Mouse (Mus musculus) forebrain, embryonic 13.5 days (tissue): ENCODE results near the gene 1110002E22Rik. TPM values are rescaled to one million over a fixed set of nuclear protein-coding genes. Genes with fewer than 3 reads are reported as not detected.

Source experiments
- ATAC-seq: fragments of 200-750 bp; cut with Nextera tagmentation; 2 replicates; pipeline ENCODE4 v1.8.0; 2017
- H3K27ac ChIP-seq: fragments of 300-500 bp; sonication (generic); 2 replicates; pipeline ENCODE4 v1.5.1; 2015; ENCODE audit warnings: inconsistent platforms, mild to moderate bottlenecking, moderate library complexity
- H3K27me3 ChIP-seq: fragments of 300-500 bp; sonication (generic); 2 replicates; pipeline ENCODE4 v1.6.1; 2015; ENCODE audit warnings: mild to moderate bottlenecking, inconsistent platforms
- H3K36me3 ChIP-seq: fragments of 300-500 bp; sonication (generic); 2 replicates; pipeline ENCODE4 v1.6.1; 2015; ENCODE audit warnings: mild to moderate bottlenecking, inconsistent platforms; ENCODE audit not compliant: poor library complexity, severe bottlenecking
- H3K4me1 ChIP-seq: fragments of 300-500 bp; sonication (generic); 2 replicates; pipeline ENCODE4 v1.6.1; 2015; ENCODE audit warnings: inconsistent platforms
- H3K4me2 ChIP-seq: fragments of 300-500 bp; sonication (generic); 2 replicates; pipeline ENCODE4 v1.6.1; 2015; ENCODE audit warnings: inconsistent platforms, mild to moderate bottlenecking, moderate library complexity
- H3K4me3 ChIP-seq: fragments of 300-500 bp; sonication (generic); 2 replicates; pipeline ENCODE4 v1.5.1; 2015; ENCODE audit warnings: mild to moderate bottlenecking, inconsistent platforms
- H3K9ac ChIP-seq: fragments of 300-500 bp; sonication (generic); 2 replicates; pipeline ENCODE4 v1.6.1; 2015; ENCODE audit warnings: mild to moderate bottlenecking, inconsistent platforms
- H3K9me3 ChIP-seq: fragments of 300-500 bp; sonication (generic); replicated peaks from 2 replicates; pipeline ENCODE4 v1.6.1; 2016; ENCODE audit warnings: inconsistent platforms
- WGBS: fragments of 180-500 bp; shearing (Covaris S2); methylation state at CpG from one replicate; pipeline ENCODE4 v1.1.7; 2015; 5-methylcytosine and 5-hydroxymethylcytosine counted together
- polyA plus RNA-seq: library from polyadenylated mRNA; unstranded; fragments of >200 nt; fragmentation: Nextera tagmentation; extraction: Ambion mirVana; gene quantifications from 2 replicates; pipeline ENCODE4 v1.2.1, GENCODE M21; 2015

1110002E22Rik gene
- polyA plus RNA-seq, 1 experiment from 2014 or later = 0.08 TPM

- ATAC-seq = peak; percentile 68
- WGBS = 69% methylated on average over 20 of the region's 20 CpGs
- H3K36me3 ChIP-seq = no peaks in the 10 kb centered on the region
- H3K27ac ChIP-seq = no peak overlapping the region
- peaks cover 21% of the 10 kb centered on the region for H3K4me1 ChIP-seq
- no peak overlapping the region for H3K4me3 ChIP-seq
- no peaks in the 10 kb centered on the region for H3K27me3 ChIP-seq
- no peaks in the 10 kb centered on the region for H3K9me3 ChIP-seq
- H3K4me2 ChIP-seq = no peak overlapping the region
- H3K9ac ChIP-seq = no peak overlapping the region
These were observed 1.6 kb downstream of the 1110002E22Rik start for GRCm38 (mm10) chr3:138066348-138066856.

- no peaks in the 10 kb centered on the region for H3K36me3 ChIP-seq
- H3K4me3 ChIP-seq = no peak within 1 kb of the TSS
- no peak within 1 kb of the TSS for H3K27ac ChIP-seq
- no peak for ATAC-seq
- H3K4me1 ChIP-seq = peaks cover 21% of the 10 kb centered on the region
- H3K9me3 ChIP-seq = no peaks in the 10 kb centered on the region
- H3K9ac ChIP-seq = no peak within 1 kb of the TSS
- 93% methylated on average over 12 of the region's 12 CpGs for WGBS
- H3K4me2 ChIP-seq = no peak within 1 kb of the TSS
- no peaks in the 10 kb centered on the region for H3K27me3 ChIP-seq
These were observed 2.4 kb downstream of the 1110002E22Rik start, which contains the start of gene Gm5105 for GRCm38 (mm10) chr3:138067288-138067687. Gm5105 (minus strand) TSS chr3:138067388.

- Histone ChIP-seq H3K27ac (no peak overlapping the region), H3K4me3 (no peak overlapping the region), H3K9ac (no peak overlapping the region), H3K9me3 (no peaks in the 10 kb centered on the region), H3K36me3 (no peaks in the 10 kb centered on the region), H3K4me2 (no peak overlapping the region), H3K4me1 (peaks cover 21% of the 10 kb centered on the region), H3K27me3 (no peaks in the 10 kb centered on the region)
- no peak for ATAC-seq
- 96% methylated on average over 12 of the region's 12 CpGs for whole genome bisulfite sequencing
These were observed 3.3 kb downstream of the 1110002E22Rik start for GRCm38 (mm10) chr3:138068103-138068502.

- Histone ChIP-seq H3K4me3 (no peak overlapping the region), H3K4me2 (no peak overlapping the region), H3K9ac (no peak overlapping the region), H3K4me1 (peaks cover 12% of the 10 kb centered on the region), H3K27ac (no peak overlapping the region), H3K36me3 (no peaks in the 10 kb centered on the region), H3K27me3 (no peaks in the 10 kb centered on the region), H3K9me3 (no peaks in the 10 kb centered on the region)
- 79% methylated on average over 18 of the region's 18 CpGs for WGBS
- ATAC-seq = no peak
These were observed 5.1 kb downstream of the 1110002E22Rik start for GRCm38 (mm10) chr3:138069756-138070511.

- ATAC-seq = no peak
- H3K9ac ChIP-seq = no peak overlapping the region
- peaks cover 12% of the 10 kb centered on the region for H3K4me1 ChIP-seq
- H3K9me3 ChIP-seq = no peaks in the 10 kb centered on the region
- WGBS = 0% methylated on average over 1 of the region's 1 CpGs
- no peaks in the 10 kb centered on the region for H3K27me3 ChIP-seq
- no peak overlapping the region for H3K27ac ChIP-seq
- H3K4me3 ChIP-seq = no peak overlapping the region
- no peak overlapping the region for H3K4me2 ChIP-seq
- no peaks in the 10 kb centered on the region for H3K36me3 ChIP-seq
These were observed 6.2 kb downstream of the 1110002E22Rik start for GRCm38 (mm10) chr3:138071004-138071403.

GRCm38 (mm10) chr3:138071476-138072073, 6.7 kb downstream of the 1110002E22Rik start:
- 84% methylated on average over 10 of the region's 10 CpGs for WGBS
- no peak overlapping the region for H3K27ac ChIP-seq

GRCm38 (mm10) chr3:138074214-138074613, 9.4 kb downstream of the 1110002E22Rik start:
- H3K4me3 ChIP-seq = no peak overlapping the region
- no peak for ATAC-seq
- peaks cover 13% of the 10 kb centered on the region for H3K4me1 ChIP-seq
- no peak overlapping the region for H3K4me2 ChIP-seq
- WGBS = 100% methylated on average over 1 of the region's 1 CpGs
- H3K9me3 ChIP-seq = no peaks in the 10 kb centered on the region
- H3K27ac ChIP-seq = no peak overlapping the region
- no peaks in the 10 kb centered on the region for H3K36me3 ChIP-seq
- no peaks in the 10 kb centered on the region for H3K27me3 ChIP-seq
- H3K9ac ChIP-seq = no peak overlapping the region

More at GRCm38 (mm10) chr3:138071476-138072073, 6.7 kb downstream of the 1110002E22Rik start:
- no peak overlapping the region for H3K4me2 ChIP-seq
- no peaks in the 10 kb centered on the region for H3K27me3 ChIP-seq
- no peak for ATAC-seq
- H3K36me3 ChIP-seq = no peaks in the 10 kb centered on the region
- H3K4me1 ChIP-seq = peaks cover 6% of the 10 kb centered on the region
- no peak overlapping the region for H3K9ac ChIP-seq
- H3K9me3 ChIP-seq = no peaks in the 10 kb centered on the region
- H3K4me3 ChIP-seq = no peak overlapping the region

- peaks cover 13% of the 10 kb centered on the region for H3K4me1 ChIP-seq
- no peak overlapping the region for H3K9ac ChIP-seq
- no peak overlapping the region for H3K27ac ChIP-seq
- H3K9me3 ChIP-seq = no peaks in the 10 kb centered on the region
- WGBS = 61% methylated on average over 8 of the region's 8 CpGs
- H3K4me3 ChIP-seq = no peak overlapping the region
- no peak overlapping the region for H3K4me2 ChIP-seq
- H3K36me3 ChIP-seq = no peaks in the 10 kb centered on the region
- H3K27me3 ChIP-seq = no peaks in the 10 kb centered on the region
- ATAC-seq = no peak
These were observed 10.4 kb downstream of the 1110002E22Rik start for GRCm38 (mm10) chr3:138075209-138075608.

GRCm38 (mm10) chr3:138077476-138078340, 12.9 kb downstream of the 1110002E22Rik start:
- ATAC-seq = peak; percentile 79
- H3K4me1 ChIP-seq = peaks cover 13% of the 10 kb centered on the region
- no peaks in the 10 kb centered on the region for H3K36me3 ChIP-seq
- WGBS = 52% methylated on average over 11 of the region's 11 CpGs
- H3K27me3 ChIP-seq = no peaks in the 10 kb centered on the region
- no peak overlapping the region; the same call in 1 of the 2 replicates for H3K27ac ChIP-seq
- no peak overlapping the region for H3K9ac ChIP-seq
- H3K9me3 ChIP-seq = no peaks in the 10 kb centered on the region
- no peak overlapping the region for H3K4me2 ChIP-seq
- H3K4me3 ChIP-seq = no peak overlapping the region

- no peak overlapping the region for H3K4me3 ChIP-seq
- no peak for ATAC-seq
- no peak overlapping the region for H3K4me2 ChIP-seq
- no peaks in the 10 kb centered on the region for H3K36me3 ChIP-seq
- WGBS = 84% methylated on average over 1 of the region's 1 CpGs
- no peak overlapping the region for H3K27ac ChIP-seq
- no peak overlapping the region for H3K9ac ChIP-seq
- no peaks in the 10 kb centered on the region for H3K27me3 ChIP-seq
- peaks cover 13% of the 10 kb centered on the region for H3K4me1 ChIP-seq
- no peaks in the 10 kb centered on the region for H3K9me3 ChIP-seq
These were observed 13.8 kb downstream of the 1110002E22Rik start for GRCm38 (mm10) chr3:138078701-138079100.

GRCm38 (mm10) chr3:138083073-138083637, 18.3 kb downstream of the 1110002E22Rik start:
- 92% methylated on average over 1 of the region's 1 CpGs for WGBS
- H3K27ac ChIP-seq = no peak overlapping the region
- H3K9me3 ChIP-seq = no peaks in the 10 kb centered on the region
- no peaks in the 10 kb centered on the region for H3K36me3 ChIP-seq
- peak; percentile 24; the same call in 1 of the 2 replicates for ATAC-seq
- no peak overlapping the region for H3K4me3 ChIP-seq
- H3K27me3 ChIP-seq = no peaks in the 10 kb centered on the region
- H3K4me2 ChIP-seq = no peak overlapping the region
- H3K9ac ChIP-seq = no peak overlapping the region
- no peaks in the 10 kb centered on the region for H3K4me1 ChIP-seq
